Mouse (Mus musculus): Measurements from ENCODE around the gene Arntl2. TPM values are rescaled to one million over a fixed set of nuclear protein-coding genes. Genes with fewer than 3 reads are reported as not detected.

The Arntl2 gene
- total and polyA plus RNA-seq, 3 experiments = not detected

DNA sequence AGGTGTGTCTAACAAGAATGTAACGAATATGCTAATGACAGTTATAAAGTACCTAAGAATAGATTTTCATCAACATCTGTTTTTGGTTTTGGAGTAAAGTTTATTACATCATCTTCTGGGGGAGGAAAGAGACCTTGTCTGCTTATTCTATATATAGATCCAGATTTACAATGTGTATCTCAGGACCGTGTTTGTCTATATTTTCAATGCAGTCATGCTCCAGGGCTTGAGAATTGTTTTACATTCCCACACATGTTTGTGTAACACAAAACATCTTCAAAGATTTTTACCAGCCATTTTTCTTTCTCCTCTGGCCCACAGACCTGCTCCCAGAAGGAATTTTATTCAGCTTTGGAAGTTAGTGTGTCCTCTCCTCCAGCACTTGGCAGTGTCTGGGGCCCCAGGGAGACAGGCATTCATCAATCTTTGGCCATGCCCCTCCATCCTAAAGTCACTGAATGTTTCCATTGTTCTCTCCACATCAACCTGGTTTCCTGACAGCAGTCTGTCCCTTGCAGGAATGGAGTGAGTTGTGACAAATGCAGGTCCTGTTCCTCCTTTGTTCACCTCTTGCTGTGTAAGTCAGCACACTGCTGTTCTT is 42.2 kb upstream of the Arntl2 start:
- Histone ChIP-seq H3K9me3 (replicated peaks; ENCODE audit: low read length) (no peaks in the 10 kb centered on the region), H3K4me3 (replicated peaks in 1 of 3; ENCODE audit: low read depth in 2 of 3, low read length in 2 of 3, poor library complexity in 1 of 3) (no peak overlapping the region), H3K4me1 (ENCODE audit: control insufficient read depth in 1 of 2, insufficient read depth in 2 of 2) (peaks cover 20 to 66% of the 10 kb centered on the region in 2 experiments), H3K9ac (ENCODE audit: insufficient read depth, low read depth) (no peak overlapping the region), H3K27me3 (replicated peaks) (no peaks in the 10 kb centered on the region), H3K36me3 (replicated peaks in 1 of 2; ENCODE audit: control insufficient read depth in 1 of 2, insufficient read depth in 1 of 2, low read length in 1 of 2) (peaks cover 0 to 3% of the 10 kb centered on the region in 2 experiments), H3K27ac (ENCODE audit: insufficient read depth, low read depth) (no peak overlapping the region), H3K4me2 (ENCODE audit: insufficient read depth, low read depth, poor library complexity, severe bottlenecking) (no peak overlapping the region), H3K79me2 (replicated peaks; ENCODE audit: control insufficient read depth, extremely low read depth, insufficient read depth, poor library complexity, severe bottlenecking) (no peaks in the 10 kb centered on the region; the same call in 1 of the 2 replicates)
- in situ Hi-C loops (cut with MboI; ENCODE audit: low pct_ligation_motif_present, low pct_unique_long_range_greater_than_20kb, low sequenced_read_pairs) = loop anchor here (25.0 kb wide), 1 partner anchor 341 kb away; no protein-coding TSS in a partner anchor
- TF ChIP-seq USF1 (IDR thresholded peaks at IDR 0.05; ENCODE audit: low read depth, low read length) (no peak), CHD1 (IDR thresholded peaks at IDR 0.05; ENCODE audit: low read depth, low read length) (no peak), USF2 (conservative IDR thresholded peaks at IDR 0.05; ENCODE audit: low read depth, low read length) (no peak), ZKSCAN1 (IDR thresholded peaks at IDR 0.05; ENCODE audit: borderline replicate concordance, low read depth, low read length) (no peak), PAX5 (IDR thresholded peaks at IDR 0.05; ENCODE audit: low read length) (no peak), MEF2A (IDR thresholded peaks at IDR 0.05; ENCODE audit: borderline replicate concordance, low read depth, low read length) (no peak), SIN3A (IDR thresholded peaks at IDR 0.05; ENCODE audit: low read length) (no peak), RCOR1 (conservative IDR thresholded peaks at IDR 0.05; ENCODE audit: low read depth, low read length) (no peak), MXI1 (IDR thresholded peaks at IDR 0.05; ENCODE audit: low read depth, low read length) (no peak), IRF4 (IDR thresholded peaks at IDR 0.05; ENCODE audit: low read depth, low read length) (no peak), ZMIZ1 (IDR thresholded peaks at IDR 0.05; ENCODE audit: low read depth, low read length) (no peak), MAFK (IDR thresholded peaks at IDR 0.05; ENCODE audit: insufficient replicate concordance, low read length) (no peak)
- DNase-seq (ENCODE audit: extremely low read depth) = no peak
- dilution Hi-C loops (cut with MboI; ENCODE audit: extremely low pct_ligation_motif_present, extremely low pct_unique_long_range_greater_than_20kb, low sequenced_read_pairs) = no loop called here

GRCm38 (mm10) chr6:146755136-146755535 is 40.7 kb upstream of the Arntl2 start:
- no peak for DNase-seq (ENCODE audit: extremely low read depth)
- H3K9ac ChIP-seq (ENCODE audit: insufficient read depth, low read depth) = no peak overlapping the region
- no peak overlapping the region for H3K4me3 ChIP-seq (replicated peaks in 1 of 3; ENCODE audit: low read depth in 2 of 3, low read length in 2 of 3, poor library complexity in 1 of 3)
- no peaks in the 10 kb centered on the region for H3K27me3 ChIP-seq (replicated peaks)
- H3K9me3 ChIP-seq (replicated peaks; ENCODE audit: low read length) = no peaks in the 10 kb centered on the region
- peaks cover 20 to 59% of the 10 kb centered on the region in 2 experiments for H3K4me1 ChIP-seq (ENCODE audit: control insufficient read depth in 1 of 2, insufficient read depth in 2 of 2)
- in situ Hi-C loops (cut with MboI; ENCODE audit: low pct_ligation_motif_present, low pct_unique_long_range_greater_than_20kb, low sequenced_read_pairs) = loop anchor here (5.0 to 25.0 kb wide), 2 partner anchors 88 to 343 kb away; no protein-coding TSS in a partner anchor
- H3K36me3 ChIP-seq (replicated peaks in 1 of 2; ENCODE audit: control insufficient read depth in 1 of 2, insufficient read depth in 1 of 2, low read length in 1 of 2) = peaks cover under 1 to 5% of the 10 kb centered on the region in 2 experiments
- no peaks in the 10 kb centered on the region; the same call in 1 of the 2 replicates for H3K79me2 ChIP-seq (replicated peaks; ENCODE audit: control insufficient read depth, extremely low read depth, insufficient read depth, poor library complexity, severe bottlenecking)
- dilution Hi-C loops (cut with MboI; ENCODE audit: extremely low pct_ligation_motif_present, extremely low pct_unique_long_range_greater_than_20kb, low sequenced_read_pairs) = no loop called here
- TF ChIP-seq ZC3H11A (IDR thresholded peaks at IDR 0.05; ENCODE audit: low read depth, low read length) (no peak), ZKSCAN1 (IDR thresholded peaks at IDR 0.05; ENCODE audit: borderline replicate concordance, low read depth, low read length) (no peak), CHD1 (IDR thresholded peaks at IDR 0.05; ENCODE audit: low read depth, low read length) (no peak), RCOR1 (conservative IDR thresholded peaks at IDR 0.05; ENCODE audit: low read depth, low read length) (no peak)
- no peak overlapping the region for H3K4me2 ChIP-seq (ENCODE audit: insufficient read depth, low read depth, poor library complexity, severe bottlenecking)
- H3K27ac ChIP-seq (ENCODE audit: insufficient read depth, low read depth) = no peak overlapping the region

All from CH12.LX (cell line).